Mouse (Mus musculus) forebrain, postnatal 0 days (tissue): ENCODE results near the gene Elmo1. TPM values are rescaled to one million over a fixed set of nuclear protein-coding genes. Genes with fewer than 3 reads are reported as not detected.

Source experiments
- ATAC-seq: fragments of 200-750 bp; cut with Nextera tagmentation; 2 replicates; pipeline ENCODE4 v1.8.0; 2017; ENCODE audit warnings: mild to moderate bottlenecking, moderate library complexity
- DNase-seq: peaks from one replicate; pipeline ENCODE4 v3.0.0-alpha.2; 2015
- H3K27ac ChIP-seq: fragments of 300-500 bp; sonication (generic); 2 replicates; pipeline ENCODE4 v1.5.1; 2014; ENCODE audit warnings: low read depth, mild to moderate bottlenecking, antibody characterized with exemption, low read length, moderate library complexity, mixed read lengths
- H3K27me3 ChIP-seq: fragments of 300-500 bp; sonication (generic); 2 replicates; pipeline ENCODE4 v1.6.1; 2014; ENCODE audit warnings: mild to moderate bottlenecking, low read length, mixed read lengths; ENCODE audit not compliant: insufficient read depth
- H3K36me3 ChIP-seq: fragments of 300-500 bp; sonication (generic); 2 replicates; pipeline ENCODE4 v1.6.1; 2014; ENCODE audit warnings: mild to moderate bottlenecking, moderate library complexity; ENCODE audit not compliant: insufficient read depth
- H3K4me1 ChIP-seq: fragments of 300-500 bp; sonication (generic); 2 replicates; pipeline ENCODE4 v1.6.1; 2014; ENCODE audit warnings: antibody characterized with exemption; ENCODE audit not compliant: insufficient read depth
- H3K4me2 ChIP-seq: fragments of 300-500 bp; sonication (generic); 2 replicates; pipeline ENCODE4 v1.6.1; 2014; ENCODE audit warnings: low read depth, mild to moderate bottlenecking, moderate library complexity
- H3K4me3 ChIP-seq: fragments of 300-500 bp; sonication (generic); 2 replicates; pipeline ENCODE4 v1.5.1; 2014; ENCODE audit warnings: low read depth, low read length, mixed read lengths
- H3K9ac ChIP-seq: fragments of 300-500 bp; sonication (generic); 2 replicates; pipeline ENCODE4 v1.6.1; 2014; ENCODE audit warnings: mild to moderate bottlenecking
- H3K9me3 ChIP-seq: fragments of 300-500 bp; sonication (generic); 2 replicates; pipeline ENCODE4 v1.6.1; 2016; ENCODE audit warnings: low read length
- CTCF ChIP-seq: sonication (generic); IDR thresholded peaks from 2 replicates; pipeline ENCODE4 v1.5.1; 2016; ENCODE audit warnings: antibody characterized with exemption, control low read depth, low read depth
- WGBS: fragments of 180-500 bp; shearing (Covaris S2); extraction: QIAGEN DNeasy Blood & Tissue Kit; methylation state at CpG from one replicate; pipeline ENCODE4 v1.1.7; 2014; 5-methylcytosine and 5-hydroxymethylcytosine counted together
- polyA plus RNA-seq: library from polyadenylated mRNA; unstranded; fragments of >200 nt; fragmentation: Nextera tagmentation; extraction: Ambion mirVana; gene quantifications from 2 replicates; pipeline ENCODE4 v1.2.1, GENCODE M21; 2015
- total RNA-seq: library from RNA; depleted of rRNA; stranded (reverse); fragments of >200 nt; gene quantifications from 2 replicates; pipeline ENCODE4 v1.2.3, GENCODE M21; 2014

Elmo1 gene
- total and polyA plus RNA-seq, 2 experiments from 2014 or later: 30.9 to 33.5 TPM

GRCm38 (mm10) chr13:20231837-20232728 lies 141.7 kb downstream of the Elmo1 start:
- ATAC-seq: peak; percentile 25; the same call in 1 of the 2 replicates
- H3K4me1 ChIP-seq: 0 out of 2 replicates have a peak, but pooled peaks cover 4% of the 10 kb centered on the region
- no peak overlapping the region for H3K27ac ChIP-seq
- WGBS: 61% methylated on average over 11 of the region's 11 CpGs
- H3K36me3 ChIP-seq: no peaks in the 10 kb centered on the region
- no peaks in the 10 kb centered on the region for H3K9me3 ChIP-seq
- no peak for TF ChIP-seq CTCF
- H3K4me3 ChIP-seq: no peak overlapping the region
- no peak overlapping the region for H3K9ac ChIP-seq
- no peaks in the 10 kb centered on the region for H3K27me3 ChIP-seq
- DNase-seq: no peak
- no peak overlapping the region for H3K4me2 ChIP-seq

GRCm38 (mm10) chr13:20233707-20234106 lies 143.3 kb downstream of the Elmo1 start:
- Histone ChIP-seq H3K9ac (no peak overlapping the region), H3K4me2 (no peak overlapping the region), H3K4me3 (no peak overlapping the region), H3K9me3 (no peaks in the 10 kb centered on the region), H3K27me3 (no peaks in the 10 kb centered on the region), H3K36me3 (no peaks in the 10 kb centered on the region), H3K27ac (no peak overlapping the region), H3K4me1 (no peaks in the 10 kb centered on the region)
- ATAC-seq: no peak
- WGBS: 85% methylated on average over 7 of the region's 7 CpGs
- DNase-seq: no peak
- no peak for TF ChIP-seq CTCF

GRCm38 (mm10) chr13:20237615-20238014 lies 147.2 kb downstream of the Elmo1 start:
- ATAC-seq (no peak), DNase-seq (no peak)
- Histone ChIP-seq H3K36me3 (no peaks in the 10 kb centered on the region), H3K27me3 (no peaks in the 10 kb centered on the region), H3K4me3 (no peak overlapping the region), H3K4me1 (no peaks in the 10 kb centered on the region), H3K27ac (no peak overlapping the region), H3K4me2 (no peak overlapping the region), H3K9ac (no peak overlapping the region), H3K9me3 (no peaks in the 10 kb centered on the region)
- WGBS: 86% methylated on average over 5 of the region's 5 CpGs
- no peak for TF ChIP-seq CTCF

GRCm38 (mm10) chr13:20238146-20238545 lies 147.8 kb downstream of the Elmo1 start:
- Histone ChIP-seq H3K4me2 (no peak overlapping the region), H3K9me3 (no peaks in the 10 kb centered on the region), H3K27me3 (no peaks in the 10 kb centered on the region), H3K4me1 (no peaks in the 10 kb centered on the region), H3K27ac (no peak overlapping the region), H3K4me3 (no peak overlapping the region), H3K36me3 (no peaks in the 10 kb centered on the region), H3K9ac (no peak overlapping the region)
- TF ChIP-seq CTCF: no peak
- no peak for ATAC-seq
- 69% methylated on average over 3 of the region's 3 CpGs for WGBS
- DNase-seq: no peak

- Histone ChIP-seq H3K9ac (no peak overlapping the region), H3K4me3 (no peak overlapping the region), H3K36me3 (no peaks in the 10 kb centered on the region), H3K9me3 (no peaks in the 10 kb centered on the region), H3K27me3 (no peaks in the 10 kb centered on the region), H3K27ac (no peak overlapping the region), H3K4me2 (no peak overlapping the region), H3K4me1 (no peaks in the 10 kb centered on the region)
- DNase-seq (no peak), ATAC-seq (no peak)
- WGBS: 88% methylated on average over 3 of the region's 3 CpGs
- no peak for TF ChIP-seq CTCF
Observed at GRCm38 (mm10) chr13:20238743-20239142, 148.3 kb downstream of the Elmo1 start.

GRCm38 (mm10) chr13:20250069-20250668 lies 159.8 kb downstream of the Elmo1 start:
- Histone ChIP-seq H3K36me3 (no peaks in the 10 kb centered on the region), H3K9me3 (no peaks in the 10 kb centered on the region), H3K4me2 (no peak overlapping the region), H3K4me3 (no peak overlapping the region), H3K27ac (no peak overlapping the region), H3K4me1 (no peaks in the 10 kb centered on the region), H3K27me3 (no peaks in the 10 kb centered on the region), H3K9ac (no peak overlapping the region)
- TF ChIP-seq CTCF: no peak
- ATAC-seq (peak; percentile 68), DNase-seq (no peak)

- H3K4me1 ChIP-seq: no peaks in the 10 kb centered on the region
- WGBS: 60% methylated on average over 6 of the region's 6 CpGs
- no peak overlapping the region for H3K4me3 ChIP-seq
- H3K27me3 ChIP-seq: no peaks in the 10 kb centered on the region
- H3K4me2 ChIP-seq: no peak overlapping the region
- peak; percentile 47; the same call in 1 of the 2 replicates for ATAC-seq
- H3K27ac ChIP-seq: no peak overlapping the region
- no peak overlapping the region for H3K9ac ChIP-seq
- no peaks in the 10 kb centered on the region for H3K9me3 ChIP-seq
- DNase-seq: no peak
- no peak for TF ChIP-seq CTCF
- no peaks in the 10 kb centered on the region for H3K36me3 ChIP-seq
Observed at GRCm38 (mm10) chr13:20254911-20255310, 164.5 kb downstream of the Elmo1 start.
